Mouse (Mus musculus) ES-Bruce4 (cell line): ENCODE results near the gene Lipo3. TPM values are rescaled to one million over a fixed set of nuclear protein-coding genes. Genes with fewer than 3 reads are reported as not detected.
A peak's percentile ranks its signal among the peaks of the same experiment; 100 is the strongest.
"Not testable (repeated sequence)": the region's sequence is repeated elsewhere in the genome, so short reads cannot be mapped to it uniquely, and the experiment has no call there.

Experiments
- H3K27ac ChIP-seq: 2 replicates; pipeline ENCODE4 v1.5.1; 2012; ENCODE audit warnings: low read length, inconsistent platforms; ENCODE audit not compliant: insufficient read depth
- H3K27me3 ChIP-seq: 2 replicates; pipeline ENCODE4 v1.6.1; 2012; ENCODE audit warnings: mild to moderate bottlenecking, low read length, inconsistent platforms; ENCODE audit not compliant: control insufficient read depth, poor library complexity, insufficient read depth, severe bottlenecking
- H3K36me3 ChIP-seq: 2 replicates; pipeline ENCODE4 v1.6.1; 2012; ENCODE audit warnings: inconsistent platforms, mild to moderate bottlenecking, low read length, moderate library complexity; ENCODE audit not compliant: control insufficient read depth, poor library complexity, insufficient read depth, severe bottlenecking
- H3K4me1 ChIP-seq: one replicate; pipeline ENCODE4 v1.8.1; 2011; ENCODE audit warnings: low read length; ENCODE audit not compliant: control insufficient read depth, insufficient read depth
- H3K4me3 ChIP-seq: 2 replicates; pipeline ENCODE4 v1.5.1; 2011; ENCODE audit warnings: low read depth, mild to moderate bottlenecking, low read length
- H3K9ac ChIP-seq: 2 replicates; pipeline ENCODE4 v1.6.1; 2012; ENCODE audit warnings: low read depth, mild to moderate bottlenecking, inconsistent platforms; ENCODE audit not compliant: poor library complexity, severe bottlenecking
- H3K9me3 ChIP-seq: replicated peaks from 2 replicates; pipeline ENCODE4 v1.6.1; 2012; ENCODE audit warnings: mild to moderate bottlenecking, low read length, inconsistent platforms; ENCODE audit not compliant: control insufficient read depth, poor library complexity, insufficient read depth, severe bottlenecking
- CTCF ChIP-seq: IDR thresholded peaks from one replicate; pipeline ENCODE4 v1.8.1; 2011; ENCODE audit warnings: low read depth, low read length
- EP300 ChIP-seq: IDR thresholded peaks from 2 replicates; pipeline ENCODE4 v1.6.1; 2011; ENCODE audit warnings: low read depth, low read length; ENCODE audit not compliant: insufficient read depth
- POLR2A ChIP-seq: IDR thresholded peaks from one replicate; pipeline ENCODE4 v1.8.1; 2011; ENCODE audit warnings: low read length; ENCODE audit not compliant: insufficient read depth
- polyA plus RNA-seq: library from polyadenylated mRNA; stranded (reverse); fragments of >200 nt; gene quantifications from 2 replicates; pipeline ENCODE4 v1.2.4, GENCODE M21; 2011; ENCODE audit warnings: low read depth; ENCODE audit not compliant: missing spikeins, insufficient read depth, insufficient read length

Gene Lipo3
- polyA plus RNA-seq, 1 experiment = 3.6 TPM

- peak; percentile 3 for TF ChIP-seq CTCF
- H3K9ac ChIP-seq, H3K4me3 ChIP-seq, H3K27ac ChIP-seq, H3K36me3 ChIP-seq, H3K27me3 ChIP-seq, H3K4me1 ChIP-seq, H3K9me3 ChIP-seq: not testable (repeated sequence)
Measured at GRCm38 (mm10) chr19:33568551-33568950, 193.2 kb downstream of the Lipo3 start.

GRCm38 (mm10) chr19:33517680-33518079 lies 244.1 kb downstream of the Lipo3 start, which contains the start of gene Lipo4:
Lipo4 (minus strand) TSS chr19:33517780.
- no peak within 1 kb of the TSS for H3K27ac ChIP-seq
- TF ChIP-seq EP300 (no peak), CTCF (no peak), POLR2A (no peak)
- H3K36me3 ChIP-seq = no peaks in the 10 kb centered on the region
- no peaks in the 10 kb centered on the region for H3K9me3 ChIP-seq
- H3K9ac ChIP-seq = no peak within 1 kb of the TSS
- no peaks in the 10 kb centered on the region for H3K27me3 ChIP-seq
- no peak within 1 kb of the TSS for H3K4me3 ChIP-seq
- no peaks in the 10 kb centered on the region for H3K4me1 ChIP-seq

Other genes with a start within 250 kb of the Lipo3 start
- gene Lipo4, start 244.2 kb downstream of the Lipo3 start, polyA plus RNA-seq = not detected in 2 replicates
- not detected in 2 replicates for gene Gm8978, start 136.7 kb downstream of the Lipo3 start, polyA plus RNA-seq
- gene Lipo2, start 10.6 kb downstream of the Lipo3 start, polyA plus RNA-seq = 1.2 TPM in 1 of 2 replicates, not detected in the other
- gene Lipo1, start 25.5 kb upstream of the Lipo3 start, polyA plus RNA-seq = not detected in 2 replicates
- not detected in 2 replicates for gene Lipf, start 199.2 kb upstream of the Lipo3 start, polyA plus RNA-seq
- gene Lipk, start 246.3 kb upstream of the Lipo3 start, polyA plus RNA-seq = not detected in 2 replicates